Mouse (Mus musculus): ENCODE results near the gene Cpm.
A peak's percentile ranks its signal among the peaks of the same experiment; 100 is the strongest.
"Not testable (repeated sequence)": the region's sequence is repeated elsewhere in the genome, so short reads cannot be mapped to it uniquely, and the experiment has no call there.

Cpm gene

GRCm38 (mm10) chr10:117629169-117629971, at the start of gene Cpm:
TSS of gene Cpm (plus strand) at chr10:117629500.
- peak; percentile 82 to 91 for DNase-seq

DNA sequence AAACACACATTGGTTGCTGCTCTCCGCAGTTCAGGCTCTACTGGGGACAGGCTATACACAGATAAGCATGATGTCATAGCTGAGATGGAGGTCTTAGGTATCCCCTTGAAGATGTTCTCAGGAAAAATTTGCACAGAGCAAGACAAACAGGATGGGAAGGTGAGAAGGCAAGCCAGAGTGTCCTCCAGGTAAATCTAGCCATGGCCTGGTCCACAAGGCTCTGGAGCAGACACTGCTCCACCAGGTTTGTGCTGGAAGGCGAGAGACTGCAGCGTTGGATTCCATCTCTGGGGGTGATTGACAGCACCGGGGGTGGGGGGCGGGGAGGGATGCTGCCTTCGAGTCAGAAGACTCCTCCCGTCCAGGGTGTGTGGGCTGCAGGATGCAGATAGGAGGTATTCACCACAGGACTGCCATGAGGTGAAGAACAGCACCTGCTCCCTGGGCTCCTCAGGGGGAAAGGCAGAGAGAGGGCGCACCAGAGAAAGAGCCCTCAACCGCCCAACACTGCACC, 49.5 kb upstream of the Cpm start:
- DNase-seq, result no peak

DNA sequence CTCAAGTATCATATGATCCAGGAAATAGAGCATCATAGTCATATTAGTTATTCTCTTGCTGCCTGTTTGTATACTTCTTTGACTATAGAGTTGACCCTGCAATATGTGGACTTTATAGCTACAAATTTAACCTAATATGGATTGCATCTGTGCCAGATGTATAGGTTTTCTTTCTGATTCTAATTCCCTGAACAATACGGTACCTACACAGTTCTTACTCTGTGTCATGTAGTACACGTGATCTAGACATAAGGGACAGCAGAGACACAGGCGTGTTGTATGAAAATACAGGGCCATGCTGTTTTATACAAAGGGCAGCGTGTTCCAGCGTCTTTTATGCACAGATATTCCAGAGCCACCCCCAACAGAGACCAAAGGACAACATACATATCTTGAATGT, 48.9 kb upstream of the Cpm start:
- no peak for DNase-seq

- no peak for DNase-seq
Observed at GRCm38 (mm10) chr10:117581007-117581752, 48.1 kb upstream of the Cpm start.

GRCm38 (mm10) chr10:117581753-117582062, 47.6 kb upstream of the Cpm start:
- DNase-seq, result no peak

GRCm38 (mm10) chr10:117583155-117584061, 45.9 kb upstream of the Cpm start:
- DNase-seq, result no peak

GRCm38 (mm10) chr10:117584102-117584501, 45.2 kb upstream of the Cpm start:
- DNase-seq, result no peak

- no peak for DNase-seq
Observed at GRCm38 (mm10) chr10:117584566-117585515, 44.5 kb upstream of the Cpm start.

DNA sequence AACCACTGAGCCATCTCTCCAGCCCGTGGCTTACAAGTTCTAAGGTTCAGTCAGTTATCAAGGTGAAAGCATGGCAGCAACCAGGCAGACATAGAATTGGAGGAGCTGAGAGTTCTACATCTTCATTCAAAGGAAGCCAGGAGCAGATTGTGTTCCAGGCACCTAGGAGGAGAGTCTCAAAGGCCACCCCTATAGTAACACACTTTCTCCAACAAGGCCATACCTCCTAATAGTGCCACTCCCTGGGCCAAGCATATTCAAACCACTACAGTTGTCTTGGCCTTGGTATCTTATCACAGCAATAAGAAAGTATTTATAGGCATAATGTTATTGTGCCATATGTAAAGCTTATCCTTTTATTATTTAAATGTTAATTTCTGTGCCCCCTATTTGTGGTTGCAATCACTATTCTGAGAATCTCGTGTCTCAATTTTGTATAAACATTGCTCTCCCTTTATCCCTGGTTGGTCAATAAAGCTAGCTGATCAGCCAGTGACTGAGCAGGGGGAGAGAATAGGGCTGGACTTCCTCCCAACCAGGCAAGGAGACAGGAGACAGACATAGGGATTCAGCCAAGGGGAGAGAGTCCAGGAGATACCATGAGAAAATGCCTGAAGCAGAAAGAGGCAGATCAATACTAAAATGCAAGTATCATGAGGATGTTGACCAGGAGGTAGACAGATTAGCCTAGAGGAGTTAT, 43.5 kb upstream of the Cpm start:
- DNase-seq, result no peak

- DNase-seq, result no peak
Observed at GRCm38 (mm10) chr10:117586859-117587258, 42.4 kb upstream of the Cpm start.

DNA sequence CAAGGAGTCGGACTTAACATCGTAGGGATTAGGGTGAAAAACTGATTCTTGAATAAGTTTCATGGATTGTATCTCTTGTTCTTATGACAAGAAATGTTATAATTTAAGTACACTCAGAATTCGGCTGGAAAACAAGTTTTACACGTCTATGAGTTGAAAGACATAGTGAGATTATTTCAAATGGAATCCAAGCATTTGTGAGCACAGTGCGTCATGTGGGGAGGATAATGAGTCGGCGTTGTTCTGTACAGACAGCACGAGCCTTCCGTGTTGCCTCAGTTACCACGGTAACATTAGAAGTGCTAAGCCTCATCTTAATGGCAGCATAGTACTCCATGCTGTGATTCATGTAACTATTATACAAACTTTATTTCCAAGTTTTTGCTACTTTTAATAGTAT, 42.0 kb upstream of the Cpm start:
- no peak for DNase-seq

- DNase-seq, result not testable (repeated sequence)
Observed at GRCm38 (mm10) chr10:117588416-117589143, 40.7 kb upstream of the Cpm start.

DNA sequence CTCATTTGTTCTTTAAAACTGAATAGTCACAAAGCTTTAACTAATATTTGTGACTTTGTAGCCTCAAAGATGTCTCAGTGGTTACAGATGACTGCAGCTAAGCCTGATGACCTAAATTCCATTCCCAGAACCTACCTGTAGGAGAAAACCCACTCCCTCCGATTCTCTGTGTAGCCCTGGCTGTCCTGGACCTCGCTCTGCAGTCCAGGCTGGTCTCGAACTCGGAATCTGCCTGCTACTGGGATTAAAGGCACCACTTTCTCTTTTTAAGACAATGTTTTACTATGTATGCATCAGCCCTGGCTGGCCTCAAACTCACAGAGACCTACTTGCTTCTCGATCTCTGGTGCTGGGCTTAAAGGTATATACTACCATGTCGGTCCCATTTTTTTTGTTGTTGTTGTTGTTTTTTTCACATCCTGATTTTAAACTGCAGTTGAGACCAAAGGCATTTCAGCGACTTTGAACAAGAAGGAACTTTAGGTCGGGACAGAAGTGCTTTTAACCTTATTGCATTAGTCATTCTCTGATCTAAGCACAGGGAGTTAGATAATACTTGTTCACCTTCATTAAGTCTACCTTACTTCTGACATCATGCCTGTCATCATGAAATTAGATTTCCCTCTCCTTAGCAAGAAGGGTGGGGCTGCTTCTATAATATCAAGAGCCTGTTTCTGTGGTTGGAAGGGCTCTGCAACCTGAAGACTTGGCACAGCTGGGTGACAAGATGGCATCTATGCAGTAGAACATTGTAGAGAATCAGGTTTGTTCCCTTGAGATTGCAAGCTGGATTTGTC, 40.0 kb upstream of the Cpm start:
- no peak for DNase-seq

GRCm38 (mm10) chr10:117590331-117591301, 38.7 kb upstream of the Cpm start:
- DNase-seq, result no peak

GRCm38 (mm10) chr10:117591766-117592165, 37.5 kb upstream of the Cpm start:
- DNase-seq, result peak; percentile 27 to 38

DNA sequence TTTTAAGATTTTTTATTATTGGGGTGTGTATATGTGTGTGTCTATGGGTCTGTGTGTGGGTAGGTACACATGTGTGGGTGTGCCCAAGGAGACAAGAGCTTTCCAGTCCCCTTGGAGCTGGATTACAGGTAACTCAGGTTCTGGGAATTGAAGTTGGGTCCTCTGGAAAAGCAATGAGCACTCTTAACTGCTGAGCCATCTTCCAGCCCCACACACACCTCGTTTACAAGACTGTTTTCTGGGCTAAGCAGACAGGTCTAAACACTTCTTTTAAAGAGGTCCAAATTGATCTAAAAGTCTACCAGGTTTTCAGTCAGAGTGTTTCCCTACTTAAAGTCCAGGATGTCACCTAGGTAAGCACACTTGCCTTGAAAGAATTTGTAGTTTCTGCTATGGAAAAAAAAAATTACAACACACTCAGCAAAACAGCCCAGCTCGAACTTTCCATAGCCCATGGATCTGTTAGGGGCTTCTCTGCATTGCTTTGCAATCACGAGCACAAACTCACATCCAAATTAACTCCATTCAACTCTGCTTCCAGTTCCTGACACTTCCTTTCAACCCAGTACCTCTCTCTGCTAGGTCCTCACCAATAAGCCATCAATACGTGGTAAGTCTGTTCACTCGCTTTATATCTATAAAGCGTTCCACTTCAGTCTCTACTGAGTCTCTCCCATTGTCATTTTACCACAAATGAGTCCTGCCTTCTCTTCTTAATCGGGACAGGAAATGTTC, 36.8 kb upstream of the Cpm start:
- DNase-seq, result no peak

DNA sequence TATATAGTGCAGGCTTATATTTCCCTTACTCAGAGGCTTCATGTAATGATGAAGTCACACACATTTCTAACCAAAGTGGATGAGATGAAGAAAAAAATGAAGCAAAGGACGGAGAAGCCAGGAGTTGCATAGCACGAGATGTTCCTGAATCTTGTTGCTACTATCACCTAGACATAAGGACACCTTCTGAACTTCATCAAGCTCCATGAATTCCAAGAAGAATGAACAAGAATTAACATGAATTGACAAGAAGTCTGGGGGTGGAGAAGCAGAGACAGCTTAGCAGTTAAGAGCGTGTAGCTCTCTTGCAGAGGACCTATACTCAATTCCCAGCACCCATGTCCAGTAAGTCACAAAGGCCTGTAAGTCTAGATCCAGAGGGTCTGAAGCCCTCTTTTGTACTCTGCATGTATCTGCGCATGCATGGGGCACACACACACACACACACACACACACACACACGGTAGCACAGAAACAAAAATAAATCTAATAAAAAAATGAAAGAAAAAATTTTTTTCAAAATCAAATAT, 36.2 kb upstream of the Cpm start:
- DNase-seq, result no peak
